Mouse (Mus musculus): ENCODE data around the gene Plxnc1.
A peak's percentile ranks its signal among the peaks of the same experiment; 100 is the strongest.

The Plxnc1 gene

GRCm38 (mm10) chr10:94863251-94863650, 81.4 kb downstream of the Plxnc1 start:
- DNase-seq, result no peak

DNA sequence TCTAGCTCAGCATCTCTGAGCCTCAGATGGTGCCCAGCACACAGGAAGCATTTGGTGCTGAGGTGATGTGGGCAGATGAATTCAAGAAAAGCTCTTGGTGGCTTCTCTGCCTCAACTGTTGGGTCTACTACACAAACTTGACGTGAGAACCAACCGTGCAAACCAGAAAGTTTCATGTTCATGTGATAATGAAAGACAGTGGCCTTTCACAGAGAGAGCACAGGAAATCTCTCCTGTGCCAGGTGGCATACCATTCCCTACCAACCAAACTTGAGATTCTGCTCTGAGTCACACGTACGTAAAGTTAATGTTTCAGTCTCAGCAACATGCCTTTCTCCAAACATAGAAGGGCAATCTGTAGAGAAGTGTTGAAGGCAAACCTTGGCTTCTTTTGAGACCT, 83.8 kb downstream of the Plxnc1 start:
- DNase-seq, result no peak

DNA sequence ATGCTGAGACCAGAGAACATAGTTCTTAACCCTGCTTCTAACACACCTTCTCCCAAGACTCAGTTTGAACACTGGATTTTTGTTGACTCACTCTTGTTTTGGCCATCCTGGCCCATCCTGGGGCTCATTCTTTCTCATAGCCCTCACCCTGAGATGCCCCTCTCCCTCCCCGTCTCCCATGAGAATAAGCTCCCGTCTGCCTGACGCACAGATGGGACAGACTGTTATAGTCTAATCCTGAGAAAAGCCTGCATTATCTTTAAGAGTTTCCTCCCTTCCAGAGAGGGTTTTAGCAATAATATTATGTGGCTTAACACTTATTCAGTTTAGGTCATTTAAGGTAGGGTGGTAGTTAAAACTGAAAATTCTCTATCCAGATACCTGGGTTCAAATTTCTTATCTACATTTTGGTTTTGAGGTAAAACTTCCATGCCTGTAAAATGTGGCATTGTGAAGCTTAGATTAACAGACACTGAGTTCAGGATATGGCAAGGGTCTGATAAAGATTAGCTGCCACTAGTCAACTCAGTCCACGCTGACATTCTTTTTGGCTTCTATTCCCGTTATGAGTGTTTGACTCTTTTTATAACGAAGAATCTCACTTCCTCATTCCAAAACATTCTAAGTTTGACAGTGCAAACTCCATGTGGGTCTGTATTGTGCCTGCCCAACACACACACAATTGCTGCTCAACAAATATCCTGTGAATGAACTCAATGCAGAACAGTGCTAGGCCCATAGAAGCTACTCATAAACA, 86.2 kb downstream of the Plxnc1 start:
- DNase-seq, result no peak

DNA sequence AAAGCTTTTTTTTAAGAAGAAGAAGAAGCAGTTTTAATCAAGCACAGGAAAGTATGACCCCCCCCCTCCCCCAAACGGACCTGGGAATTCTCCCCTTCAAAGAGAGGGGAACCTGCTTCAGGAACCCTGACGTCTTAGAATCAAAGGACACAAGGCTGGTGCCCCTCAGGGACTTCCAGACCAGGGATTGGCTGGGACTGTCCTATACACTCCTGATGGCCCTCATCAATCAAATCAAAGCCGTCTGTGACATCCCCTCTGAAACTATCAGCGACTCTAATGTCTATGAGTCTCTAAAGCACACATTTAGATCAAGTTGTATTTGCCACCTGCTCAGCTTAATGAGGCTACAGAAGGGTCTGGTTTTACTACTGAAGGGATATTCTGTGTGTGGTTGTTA, 94.1 kb downstream of the Plxnc1 start:
- no peak for DNase-seq

DNA sequence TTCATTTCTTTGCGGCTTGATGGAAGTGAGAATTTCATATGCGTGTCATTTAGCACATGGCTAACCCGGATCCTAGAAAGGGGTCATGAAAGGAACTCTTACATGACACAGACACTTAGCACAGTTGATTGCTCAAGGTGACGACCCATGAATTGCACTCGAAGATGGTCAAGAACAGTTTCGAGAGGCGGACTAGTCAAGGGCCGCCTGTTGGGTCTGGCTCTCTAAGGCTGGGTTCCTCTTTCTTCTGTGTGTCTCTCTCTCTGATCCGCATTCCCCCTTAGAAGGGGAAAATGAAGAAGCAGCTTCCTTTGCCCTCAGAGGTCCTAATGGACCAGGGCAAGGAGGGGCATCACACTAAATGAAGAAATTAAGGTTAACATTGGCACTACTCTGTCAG, 94.7 kb downstream of the Plxnc1 start:
- no peak for DNase-seq

- no peak for DNase-seq
Measured at GRCm38 (mm10) chr10:94849360-94849759, 95.3 kb downstream of the Plxnc1 start.

DNA sequence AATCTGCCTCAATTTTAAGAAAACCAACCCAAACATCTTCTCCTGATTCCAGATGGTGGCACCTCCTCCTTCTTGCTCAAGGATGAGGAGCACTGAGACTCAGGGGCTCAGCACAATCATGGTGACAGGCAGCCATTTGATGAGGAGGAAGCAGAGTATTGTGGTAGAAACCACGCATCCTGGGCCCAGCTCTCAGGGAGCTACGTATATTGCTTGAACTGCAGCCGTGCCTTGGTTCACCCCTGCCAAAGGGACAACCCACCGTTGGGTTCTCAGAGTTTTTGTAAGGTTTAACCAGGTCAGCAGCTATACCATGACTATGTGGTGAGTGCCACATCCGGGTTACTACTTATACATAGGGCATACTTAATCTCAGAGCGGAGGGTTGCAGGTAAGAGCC, 96.3 kb downstream of the Plxnc1 start:
- DNase-seq, result no peak

DNA sequence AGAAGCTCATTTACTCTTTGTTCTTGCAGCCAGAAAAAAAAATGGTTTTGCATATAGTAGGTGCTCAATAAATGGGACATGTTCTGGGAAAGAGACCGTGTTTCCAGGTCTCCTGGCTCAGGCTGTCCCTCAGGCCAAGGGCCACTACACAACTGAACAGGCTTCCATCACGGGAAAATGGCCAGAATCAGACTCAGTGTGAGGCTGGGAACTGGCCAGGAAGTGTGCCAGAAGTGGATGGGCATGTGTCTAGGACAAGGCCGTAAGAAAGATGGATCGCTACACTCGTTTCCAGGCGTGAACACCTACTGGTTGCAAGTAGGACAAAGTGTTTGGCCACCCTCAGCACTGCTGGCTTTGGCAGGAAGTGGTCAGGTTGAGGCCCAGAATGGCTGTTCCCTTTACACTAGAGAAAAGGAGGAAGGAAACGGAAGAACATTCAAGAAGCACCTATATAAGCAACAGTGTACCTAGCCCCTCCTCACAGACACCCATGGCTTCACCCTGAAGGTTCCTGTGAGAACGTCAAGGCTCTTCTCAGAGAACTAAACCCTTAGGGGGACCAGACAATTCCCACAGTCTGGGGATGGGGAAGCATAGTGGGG, 98.0 kb downstream of the Plxnc1 start:
- DNase-seq, result no peak

DNA sequence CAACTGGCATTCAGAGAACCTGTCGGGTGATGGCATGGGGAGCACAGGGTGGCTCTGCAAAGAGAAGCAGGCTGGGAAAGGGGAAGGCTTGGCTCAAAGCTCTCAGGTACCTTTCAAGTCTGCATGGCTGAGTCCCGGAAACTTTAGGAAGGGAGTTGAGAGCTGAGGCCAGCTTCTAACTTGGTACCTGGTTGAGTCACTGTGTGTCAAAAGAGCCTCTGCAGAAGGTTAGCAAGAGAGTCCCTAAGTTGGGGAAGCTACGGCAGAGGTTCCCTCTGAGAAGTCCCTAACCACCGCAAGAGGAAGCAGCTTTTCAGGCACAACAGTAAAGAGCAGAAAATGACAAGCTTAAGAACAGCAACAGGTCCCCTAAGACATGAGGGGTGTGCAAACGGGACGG, 99.9 kb downstream of the Plxnc1 start:
- DNase-seq, result no peak

DNA sequence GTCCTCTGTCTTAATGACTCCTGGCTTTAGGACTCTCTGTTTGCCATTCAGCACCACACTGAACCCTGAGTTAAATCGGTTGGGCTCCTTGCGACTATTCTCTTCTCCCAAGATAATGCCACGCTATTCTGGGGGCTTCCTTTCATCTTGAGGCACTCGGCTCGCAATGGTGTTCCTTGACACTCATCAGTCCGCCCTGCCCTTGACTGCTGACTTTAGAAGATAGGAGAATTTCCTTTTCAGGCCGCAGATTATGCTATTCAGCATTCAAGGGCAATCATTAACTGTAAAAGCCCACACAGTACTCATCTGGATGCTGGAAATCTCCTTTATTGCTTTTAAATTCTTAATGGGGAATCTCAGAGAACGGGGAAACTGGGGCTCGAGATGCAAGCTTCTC, 108.8 kb downstream of the Plxnc1 start:
- no peak for DNase-seq

DNA sequence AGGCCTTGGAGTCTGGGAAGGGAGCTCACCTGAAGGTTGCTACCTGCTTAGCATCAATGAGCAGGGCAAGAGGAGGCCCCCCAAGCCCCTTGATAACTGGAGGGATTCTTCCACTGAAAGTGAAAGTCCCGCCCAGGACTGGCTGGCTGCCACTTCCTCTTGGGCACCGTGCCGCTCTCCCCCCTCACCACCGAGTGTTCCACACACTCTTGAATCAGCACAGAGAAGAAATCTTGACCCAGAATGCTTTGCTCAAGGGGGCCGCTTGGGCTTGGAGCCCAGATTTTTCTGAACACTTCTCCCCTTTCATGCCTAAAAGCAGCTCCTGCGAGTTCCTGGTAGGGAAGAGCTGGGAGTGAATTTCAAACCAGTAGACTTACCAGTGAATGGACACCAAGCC, 115.2 kb downstream of the Plxnc1 start:
- DNase-seq, result peak; percentile 73

- DNase-seq, result no peak
Measured at GRCm38 (mm10) chr10:94828734-94829230, 115.9 kb downstream of the Plxnc1 start.

- no peak for DNase-seq
Measured at GRCm38 (mm10) chr10:94827890-94828733, 116.5 kb downstream of the Plxnc1 start.

DNA sequence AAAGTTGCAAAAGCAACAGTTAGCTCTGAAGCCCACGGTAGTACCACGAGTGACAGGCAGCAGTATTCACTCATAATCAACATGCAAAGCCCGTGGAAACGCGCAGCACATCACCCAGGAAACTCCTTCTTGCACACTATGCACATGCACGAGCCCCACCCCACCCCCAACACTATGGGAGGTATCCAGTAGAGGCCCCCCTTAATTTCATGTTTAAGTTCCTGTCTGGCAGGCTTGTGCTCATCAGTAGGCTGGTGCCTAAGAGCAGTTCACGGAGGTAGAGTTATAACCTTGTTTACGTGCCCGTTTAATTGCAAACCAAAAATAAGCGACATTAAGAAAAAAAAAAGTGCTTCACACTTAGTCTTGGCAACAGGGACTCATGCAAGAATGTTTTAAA, 117.3 kb downstream of the Plxnc1 start:
- DNase-seq, result no peak

- DNase-seq, result no peak
Measured at GRCm38 (mm10) chr10:94826436-94826835, 118.2 kb downstream of the Plxnc1 start.

GRCm38 (mm10) chr10:94825951-94826350, 118.7 kb downstream of the Plxnc1 start:
- no peak for DNase-seq

GRCm38 (mm10) chr10:94823971-94824760, 120.5 kb downstream of the Plxnc1 start:
- DNase-seq, result no peak

GRCm38 (mm10) chr10:94818781-94819665, 125.6 kb downstream of the Plxnc1 start:
- no peak for DNase-seq

DNA sequence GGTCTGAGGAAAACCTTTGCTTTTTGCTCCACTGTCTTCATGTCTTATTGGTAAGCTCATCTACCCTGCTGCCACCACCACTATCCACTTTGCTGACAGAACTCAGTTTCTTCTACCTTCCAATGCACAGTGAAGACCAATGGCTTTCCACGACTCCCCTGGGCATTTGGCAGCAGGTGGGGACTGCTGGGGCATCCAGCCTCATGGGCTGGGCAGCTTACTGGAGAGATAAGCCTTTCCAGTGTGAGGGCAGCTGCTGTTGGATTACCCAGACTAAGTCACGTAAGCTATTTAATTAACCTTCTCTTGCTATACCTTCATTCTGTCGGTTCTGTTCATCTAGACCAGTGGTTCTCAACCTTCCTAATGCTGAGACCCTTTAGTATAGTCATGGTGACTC, 126.5 kb downstream of the Plxnc1 start:
- DNase-seq, result no peak

DNA sequence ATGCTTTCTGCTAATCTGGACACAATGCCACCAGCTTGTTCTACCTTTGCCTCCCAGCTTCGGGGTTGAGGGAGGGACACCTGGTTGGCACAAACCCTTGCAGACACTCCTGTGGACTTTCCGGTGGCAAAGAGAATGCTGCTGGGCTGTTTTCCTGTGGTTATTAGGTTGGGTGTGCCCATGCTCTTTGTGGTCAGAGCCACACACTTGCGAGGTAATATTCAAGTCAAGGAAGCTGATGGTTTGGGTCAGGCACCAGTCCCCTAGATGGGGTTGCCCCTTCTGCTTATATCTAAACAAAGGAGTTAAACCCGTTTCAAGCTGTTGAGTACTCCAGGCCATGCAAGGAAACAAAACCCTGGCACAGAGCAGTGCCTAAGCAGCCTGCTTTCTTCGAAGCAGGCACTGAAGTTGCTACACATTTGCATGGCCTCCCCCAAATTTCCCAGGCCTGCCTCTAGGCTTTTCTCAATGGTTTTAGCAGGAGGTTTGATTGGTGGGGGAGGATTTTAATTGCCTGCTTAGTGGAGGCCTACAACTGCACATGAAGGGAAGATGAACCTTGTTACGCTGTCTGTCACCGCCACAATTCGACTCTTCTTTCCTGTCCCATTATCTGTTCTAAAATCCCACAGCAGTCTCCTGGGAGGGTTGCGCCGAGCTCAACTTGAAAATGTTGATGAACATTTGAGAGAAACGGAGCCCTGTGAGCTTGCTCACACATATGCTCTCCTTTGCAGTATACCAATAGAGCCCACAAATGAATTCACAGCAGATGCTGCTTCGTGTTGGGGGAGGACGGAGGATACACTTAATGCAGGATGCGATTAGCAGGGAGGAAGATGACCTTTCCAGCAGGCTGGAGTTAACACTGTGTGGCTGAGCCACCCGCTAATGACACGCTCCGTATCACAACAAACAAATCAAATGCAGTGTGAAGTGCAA, 132.5 kb downstream of the Plxnc1 start:
- no peak for DNase-seq
